Mouse (Mus musculus) liver, adult 2 months (tissue): Measurements from ENCODE around the gene Tmprss4. TPM values are rescaled to one million over a fixed set of nuclear protein-coding genes. Genes with fewer than 3 reads are reported as not detected.

Source experiments
- DNase-seq: peaks from one replicate; pipeline ENCODE4 v3.0.0-alpha.2; 2011; ENCODE audit warnings: low read depth, low spot score; ENCODE audit errors: extremely low read depth
- H3K27ac ChIP-seq: fragments of 200-500 bp; replicated peaks from 2 replicates; pipeline ENCODE4 v1.5.1; 2012; ENCODE audit warnings: low read depth, mild to moderate bottlenecking, control low read depth, inconsistent platforms, low read length; ENCODE audit not compliant: insufficient read depth
- H3K27me3 ChIP-seq: fragments of 200-500 bp; 2 replicates; pipeline ENCODE4 v1.6.1; 2012; ENCODE audit warnings: mild to moderate bottlenecking, moderate library complexity, low read length, inconsistent platforms; ENCODE audit not compliant: control insufficient read depth, insufficient read depth
- H3K36me3 ChIP-seq: fragments of 200-500 bp; 2 replicates; pipeline ENCODE4 v1.6.1; 2012; ENCODE audit warnings: low read length, inconsistent platforms; ENCODE audit not compliant: control insufficient read depth, insufficient read depth
- H3K4me1 ChIP-seq: fragments of 200-500 bp; 2 replicates; pipeline ENCODE4 v1.6.1; 2011; ENCODE audit warnings: low read length; ENCODE audit not compliant: control insufficient read depth, insufficient read depth
- H3K4me3 ChIP-seq: fragments of 200-500 bp; 2 replicates; pipeline ENCODE4 v1.5.1; 2011; ENCODE audit warnings: low read depth, mild to moderate bottlenecking, control low read depth, low read length, moderate library complexity; ENCODE audit not compliant: insufficient read depth
- H3K79me2 ChIP-seq: fragments of 200-500 bp; 2 replicates; pipeline ENCODE4 v1.6.1; 2012; ENCODE audit warnings: inconsistent platforms, mild to moderate bottlenecking, low read length, moderate library complexity; ENCODE audit not compliant: control insufficient read depth, insufficient read depth
- H3K9ac ChIP-seq: fragments of 200-500 bp; 2 replicates; pipeline ENCODE4 v1.6.1; 2012; ENCODE audit warnings: low read depth, mild to moderate bottlenecking, control low read depth, inconsistent platforms, low read length
- CTCF ChIP-seq: fragments of 200-500 bp; IDR thresholded peaks from 2 replicates; pipeline ENCODE4 v1.5.1; 2011; ENCODE audit warnings: low read depth, low read length, control low read depth
- POLR2A ChIP-seq: fragments of 200-500 bp; IDR thresholded peaks from 2 replicates; pipeline ENCODE4 v1.6.1; 2011; ENCODE audit warnings: low read length, control low read depth; ENCODE audit not compliant: insufficient read depth; ENCODE audit errors: extremely low read depth
- WGBS: fragments of 180-500 bp; shearing (Covaris S2); methylation state at CpG from one replicate; pipeline ENCODE4 v1.1.7; 2018; 5-methylcytosine and 5-hydroxymethylcytosine counted together
- polyA plus RNA-seq: library from polyadenylated mRNA; depleted of rRNA; stranded (reverse); fragments of >200 nt; gene quantifications from 2 replicates; pipeline ENCODE4 v1.2.3, GENCODE M21; 2012; rRNA removed
- total RNA-seq: library from RNA; depleted of rRNA; stranded (reverse); fragments of >200 nt; gene quantifications from 2 replicates; pipeline ENCODE4 v1.2.3, GENCODE M21; 2014; rRNA removed

Gene Tmprss4
- total and polyA plus RNA-seq, 2 experiments, result 0.37 to 0.43 TPM

GRCm38 (mm10) chr9:45125211-45125610 is 78.7 kb downstream of the Tmprss4 start:
- peaks cover 1% of the 10 kb centered on the region; the same call in 1 of the 2 replicates for H3K4me1 ChIP-seq
- no peaks in the 10 kb centered on the region for H3K79me2 ChIP-seq
- no peak overlapping the region for H3K4me3 ChIP-seq
- no peak for DNase-seq
- TF ChIP-seq CTCF (no peak), POLR2A (no peak)
- H3K27ac ChIP-seq, result no peak overlapping the region
- H3K27me3 ChIP-seq, result no peaks in the 10 kb centered on the region
- no peaks in the 10 kb centered on the region for H3K36me3 ChIP-seq
- 89% methylated on average over 14 of the region's 14 CpGs for WGBS
- H3K9ac ChIP-seq, result no peak overlapping the region

Other genes starting within 250 kb of the Tmprss4 start
- gene Ube4a, start 238.5 kb downstream of the Tmprss4 start, total RNA-seq, result 33.6 and 37.0 TPM in 2 replicates
- 11.6 and 11.9 TPM in 2 replicates for gene Ube4a, start 238.5 kb downstream of the Tmprss4 start, polyA plus RNA-seq
- 1.1 and 1.6 TPM in 2 replicates for gene Cd3g, start 223.7 kb downstream of the Tmprss4 start, total RNA-seq
- gene Cd3g, start 223.7 kb downstream of the Tmprss4 start, polyA plus RNA-seq, result 0.38 and 0.83 TPM in 2 replicates
- 0.09 and 0.20 TPM in 2 replicates for gene Cd3d, start 222.3 kb downstream of the Tmprss4 start, total RNA-seq
- gene Cd3d, start 222.3 kb downstream of the Tmprss4 start, polyA plus RNA-seq, result 0.37 and 0.73 TPM in 2 replicates
- gene Cd3e, start 194.5 kb downstream of the Tmprss4 start, total RNA-seq, result 0.09 and 0.60 TPM in 2 replicates
- 0.68 and 0.82 TPM in 2 replicates for gene Cd3e, start 194.5 kb downstream of the Tmprss4 start, polyA plus RNA-seq
- 24.2 and 29.9 TPM in 2 replicates for gene Mpzl2, start 164.3 kb downstream of the Tmprss4 start, total RNA-seq
- 20.5 and 34.0 TPM in 2 replicates for gene Mpzl2, start 164.3 kb downstream of the Tmprss4 start, polyA plus RNA-seq
- gene Mpzl3, start 148.9 kb downstream of the Tmprss4 start, total RNA-seq, result 6.8 and 8.5 TPM in 2 replicates
- gene Mpzl3, start 148.9 kb downstream of the Tmprss4 start, polyA plus RNA-seq, result 3.0 and 3.4 TPM in 2 replicates
- 1.3 and 1.8 TPM in 2 replicates for gene Jaml, start 124.9 kb downstream of the Tmprss4 start, total RNA-seq
- 0.05 and 0.11 TPM in 2 replicates for gene Jaml, start 124.9 kb downstream of the Tmprss4 start, polyA plus RNA-seq
- gene Scn2b, start 86.3 kb downstream of the Tmprss4 start, total RNA-seq, result not detected in 2 replicates
- gene Scn2b, start 86.3 kb downstream of the Tmprss4 start, polyA plus RNA-seq, result not detected in 2 replicates
- 0.07 and 0.28 TPM in 2 replicates for gene Scn4b, start 65.7 kb downstream of the Tmprss4 start, total RNA-seq
- 0.02 and 0.07 TPM in 2 replicates for gene Scn4b, start 65.7 kb downstream of the Tmprss4 start, polyA plus RNA-seq
- gene BC049352, start 22.1 kb downstream of the Tmprss4 start, total RNA-seq, result 0.55 and 0.60 TPM in 2 replicates
- 0.17 and 0.44 TPM in 2 replicates for gene BC049352, start 22.1 kb downstream of the Tmprss4 start, polyA plus RNA-seq
- gene Il10ra, start 65.1 kb upstream of the Tmprss4 start, total RNA-seq, result 2.7 and 3.5 TPM in 2 replicates
- 1.6 and 2.9 TPM in 2 replicates for gene Il10ra, start 65.1 kb upstream of the Tmprss4 start, polyA plus RNA-seq
- gene Tmprss13, start 115.0 kb upstream of the Tmprss4 start, total RNA-seq, result not detected in 2 replicates
- gene Tmprss13, start 115.0 kb upstream of the Tmprss4 start, polyA plus RNA-seq, result not detected in 2 replicates
- 0.46 and 1.1 TPM in 2 replicates for gene Fxyd6, start 166.1 kb upstream of the Tmprss4 start, total RNA-seq
- gene Fxyd6, start 166.1 kb upstream of the Tmprss4 start, polyA plus RNA-seq, result 0.56 and 0.72 TPM in 2 replicates
- 0.20 TPM in 1 of 2 replicates, not detected in the other for gene Fxyd2, start 195.6 kb upstream of the Tmprss4 start, total RNA-seq
- 0.29 and 0.44 TPM in 2 replicates for gene Fxyd2, start 195.6 kb upstream of the Tmprss4 start, polyA plus RNA-seq
- gene Dscaml1, start 222.5 kb upstream of the Tmprss4 start, total RNA-seq, result 0.07 and 0.09 TPM in 2 replicates
- 0.13 TPM in 1 of 2 replicates, not detected in the other for gene Dscaml1, start 222.5 kb upstream of the Tmprss4 start, polyA plus RNA-seq